Mouse (Mus musculus) urinary bladder, postnatal 25 days (tissue): Measurements from ENCODE around the gene Alpl.

Experiments used
- DNase-seq: peaks from one replicate; pipeline ENCODE4 v3.0.0; 2022; ENCODE audit warnings: low spot score

Gene Alpl

GRCm38 (mm10) chr4:137737760-137738159, 58.4 kb downstream of the Alpl start:
- DNase-seq, result no peak

GRCm38 (mm10) chr4:137736220-137736701, 59.9 kb downstream of the Alpl start:
- DNase-seq, result no peak

GRCm38 (mm10) chr4:137733459-137733858, 62.7 kb downstream of the Alpl start:
- no peak for DNase-seq

GRCm38 (mm10) chr4:137732962-137733361, 63.2 kb downstream of the Alpl start:
- peak; percentile 57 for DNase-seq

GRCm38 (mm10) chr4:137732361-137732760, 63.8 kb downstream of the Alpl start:
- no peak for DNase-seq

DNA sequence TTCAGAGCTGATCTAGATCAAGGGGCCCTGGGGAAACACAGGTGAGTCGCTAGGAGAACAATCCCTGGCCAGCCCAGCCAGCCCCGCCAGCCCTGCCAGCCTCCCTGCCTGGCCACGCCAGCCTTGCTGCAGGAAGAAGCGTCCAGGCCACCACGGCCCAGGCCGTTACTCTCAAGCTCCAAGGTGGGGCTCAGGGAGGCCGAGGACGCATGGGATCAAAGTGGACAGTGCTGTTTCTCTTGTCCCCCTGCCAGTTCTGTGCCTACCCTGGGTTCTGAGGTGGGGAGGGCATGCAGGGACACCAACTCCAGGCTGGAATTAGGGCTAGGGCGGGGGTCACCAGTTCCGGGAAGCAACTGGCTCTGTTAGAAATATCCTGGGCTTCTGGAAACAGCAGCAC, 64.3 kb downstream of the Alpl start:
- DNase-seq, result no peak

- no peak for DNase-seq
Observed at GRCm38 (mm10) chr4:137730757-137731156, 65.4 kb downstream of the Alpl start.

- peak; percentile 90 for DNase-seq
Observed at GRCm38 (mm10) chr4:137730134-137730533, 66.0 kb downstream of the Alpl start.

DNA sequence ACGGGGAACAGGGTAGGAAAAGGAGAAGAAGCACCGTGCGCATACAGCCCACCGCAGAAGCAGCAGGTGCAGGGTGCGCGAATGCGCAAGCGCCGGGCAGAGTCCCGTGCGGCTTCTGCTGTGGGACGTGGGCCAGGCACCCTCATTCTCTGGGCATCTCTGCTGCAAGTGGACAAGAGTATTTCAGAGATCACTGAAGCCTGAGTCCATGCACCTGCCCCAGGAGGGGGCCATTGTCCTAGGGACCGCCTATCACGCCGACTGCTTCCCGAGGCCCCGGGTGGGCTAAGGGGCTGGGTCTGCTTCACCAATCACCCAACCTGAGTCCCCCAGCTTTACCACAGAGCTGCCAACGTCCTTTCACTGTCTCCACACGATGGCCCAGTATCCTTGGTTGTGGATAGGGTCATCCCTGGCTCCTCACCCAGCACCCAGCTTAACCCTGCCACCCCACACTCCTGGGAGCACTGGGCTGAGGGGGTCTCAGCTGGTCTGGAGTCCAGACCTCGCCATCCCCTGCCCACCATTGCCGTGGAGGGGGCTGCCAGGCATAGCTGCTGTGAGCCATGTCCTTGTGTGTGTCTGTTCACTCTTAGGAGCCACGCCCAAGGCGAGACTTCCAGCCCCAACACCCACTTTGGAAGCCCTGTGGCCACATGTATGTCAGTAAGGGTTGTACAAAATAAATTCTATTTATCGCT, 66.9 kb downstream of the Alpl start:
- DNase-seq, result no peak

DNA sequence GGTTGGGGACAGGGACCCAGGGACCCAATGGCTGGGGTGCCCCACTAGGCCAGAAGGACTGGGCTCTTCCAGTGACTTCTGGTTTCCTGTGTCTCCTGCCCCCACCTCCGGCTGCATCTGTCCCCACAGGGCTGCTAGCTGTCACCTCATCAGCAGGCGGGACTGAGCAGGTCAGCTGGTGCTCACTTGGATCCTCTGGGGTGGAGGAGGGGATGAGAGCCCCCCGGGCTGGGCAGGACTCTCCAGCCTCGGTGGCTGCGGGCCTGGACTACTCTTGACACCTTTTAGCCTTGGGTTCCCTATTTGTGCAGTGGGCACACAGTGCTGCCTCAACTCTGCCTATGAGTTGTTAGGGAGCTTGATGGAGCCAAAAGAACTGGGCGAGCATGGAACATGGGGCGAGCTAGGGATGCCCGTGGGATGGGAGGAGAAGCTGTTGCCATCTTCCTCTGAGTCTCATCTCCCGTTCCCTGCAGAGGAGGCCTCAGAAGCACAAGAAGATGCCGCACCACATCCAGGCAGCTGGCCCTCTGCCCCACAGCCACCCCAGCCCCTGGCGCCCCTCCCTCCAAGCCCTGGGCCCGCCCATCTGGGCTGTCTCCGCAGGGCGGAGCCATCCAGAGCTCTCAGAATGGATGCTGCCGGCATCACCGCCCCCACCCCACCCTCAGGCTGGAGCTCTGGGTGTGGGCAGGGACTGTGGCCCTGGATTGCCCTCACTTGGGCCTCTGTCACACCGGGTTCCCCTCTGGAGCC, 67.6 kb downstream of the Alpl start:
- DNase-seq, result no peak

GRCm38 (mm10) chr4:137727506-137728187, 68.5 kb downstream of the Alpl start:
- DNase-seq, result no peak

GRCm38 (mm10) chr4:137726739-137727505, 69.3 kb downstream of the Alpl start:
- DNase-seq, result no peak

- no peak for DNase-seq
Observed at GRCm38 (mm10) chr4:137725541-137726145, 70.5 kb downstream of the Alpl start.

GRCm38 (mm10) chr4:137724766-137725165, 71.4 kb downstream of the Alpl start:
- DNase-seq, result peak; percentile 40

- DNase-seq, result no peak
Observed at GRCm38 (mm10) chr4:137724212-137724611, 72.0 kb downstream of the Alpl start.

GRCm38 (mm10) chr4:137723527-137723926, 72.7 kb downstream of the Alpl start:
- no peak for DNase-seq

GRCm38 (mm10) chr4:137722692-137723427, 73.3 kb downstream of the Alpl start:
- peak; percentile 71 for DNase-seq

DNA sequence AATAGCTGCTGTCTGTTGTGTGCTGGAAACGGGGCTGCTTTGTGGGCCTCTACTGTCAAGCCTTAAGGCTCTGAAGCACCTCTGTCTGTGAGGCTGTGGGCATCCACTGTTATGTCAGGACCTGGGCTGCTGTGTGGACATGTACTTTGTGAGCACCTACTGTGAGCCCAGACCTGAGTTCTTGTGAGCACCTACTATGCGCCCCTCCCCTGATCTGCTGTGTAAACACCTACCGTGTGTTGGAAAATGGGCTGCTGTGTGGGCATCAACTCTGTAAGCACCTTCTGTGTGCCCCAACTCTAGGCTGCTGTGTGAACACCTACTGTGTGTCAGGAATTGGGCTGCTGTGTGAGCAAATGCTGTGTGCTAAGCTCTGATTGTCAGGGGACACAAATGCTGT, 74.0 kb downstream of the Alpl start:
- DNase-seq, result no peak

GRCm38 (mm10) chr4:137721563-137721962, 74.6 kb downstream of the Alpl start:
- no peak for DNase-seq

DNA sequence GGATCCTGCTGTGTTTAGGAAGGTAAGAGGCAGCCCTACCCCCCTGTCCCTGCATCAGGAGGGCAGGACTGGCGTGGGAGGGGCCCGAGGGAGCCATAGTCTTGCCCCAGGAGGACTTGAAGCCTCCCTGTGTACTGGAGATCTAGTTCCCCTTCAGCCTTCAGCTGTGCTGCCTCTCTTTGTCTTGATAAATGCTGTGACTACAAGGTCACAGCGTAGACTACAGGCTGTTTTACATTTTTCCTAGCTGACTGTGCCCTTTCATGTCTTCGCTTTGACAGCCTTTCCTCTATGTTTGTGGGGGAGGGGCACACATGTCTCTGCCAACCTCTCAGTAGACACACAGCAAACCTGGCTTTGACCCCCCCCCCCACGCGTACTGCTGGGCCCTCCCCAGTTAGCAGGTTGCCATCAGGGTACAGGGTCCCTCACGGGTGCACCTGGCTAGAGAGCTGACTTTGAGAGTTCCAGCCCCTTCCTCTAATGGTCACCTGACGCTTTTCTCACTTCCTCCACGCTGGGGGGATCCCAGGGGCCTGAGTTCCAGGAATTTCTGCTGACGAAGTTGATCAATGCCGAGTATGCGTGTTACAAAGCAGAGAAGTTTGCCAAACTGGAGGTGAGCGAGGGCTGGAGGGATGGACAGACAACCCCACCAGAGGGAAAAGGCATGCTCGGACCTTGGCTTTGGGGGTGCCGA, 76.7 kb downstream of the Alpl start:
- no peak for DNase-seq
